Mouse (Mus musculus): ENCODE results near the gene Kazald1.

Gene Kazald1

DNA sequence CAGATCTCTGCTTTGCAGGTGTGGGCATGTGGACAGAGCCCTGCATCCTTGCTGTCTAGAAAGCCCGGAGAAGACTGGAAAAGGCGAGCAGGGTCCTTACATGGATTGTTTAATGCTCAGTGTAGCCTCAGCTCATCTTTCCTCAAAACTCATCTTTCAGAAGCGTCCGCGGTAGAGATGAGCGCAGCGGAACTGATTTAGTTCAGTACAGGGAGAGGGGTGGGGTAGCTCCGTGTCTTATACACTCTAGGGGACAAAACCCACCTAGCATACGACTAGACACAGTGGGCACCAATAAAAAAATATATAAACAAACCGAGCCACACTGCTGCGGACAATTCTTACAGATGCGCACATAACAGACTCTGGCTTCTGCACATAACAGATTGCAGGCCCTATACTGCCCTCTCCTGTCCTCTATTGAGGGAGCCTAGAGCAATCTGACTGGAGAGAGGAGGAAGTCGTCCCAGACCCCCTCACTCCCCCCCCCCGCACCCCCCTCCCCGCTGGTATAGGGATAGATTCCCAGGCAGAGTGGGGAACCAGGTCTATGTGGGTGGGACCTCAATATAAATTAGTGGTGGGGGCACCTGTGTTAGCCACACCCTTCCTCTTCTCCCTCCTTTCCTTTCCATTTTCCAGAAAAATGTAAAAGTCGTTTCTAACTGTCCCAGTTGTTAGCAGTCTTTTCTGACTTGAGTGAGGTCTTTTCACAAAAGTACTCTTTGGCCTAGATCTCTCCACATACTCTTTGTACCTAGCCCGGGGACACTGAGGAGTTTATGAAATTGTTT, 4.1 kb downstream of the Kazald1 start:
- no peak for DNase-seq

DNA sequence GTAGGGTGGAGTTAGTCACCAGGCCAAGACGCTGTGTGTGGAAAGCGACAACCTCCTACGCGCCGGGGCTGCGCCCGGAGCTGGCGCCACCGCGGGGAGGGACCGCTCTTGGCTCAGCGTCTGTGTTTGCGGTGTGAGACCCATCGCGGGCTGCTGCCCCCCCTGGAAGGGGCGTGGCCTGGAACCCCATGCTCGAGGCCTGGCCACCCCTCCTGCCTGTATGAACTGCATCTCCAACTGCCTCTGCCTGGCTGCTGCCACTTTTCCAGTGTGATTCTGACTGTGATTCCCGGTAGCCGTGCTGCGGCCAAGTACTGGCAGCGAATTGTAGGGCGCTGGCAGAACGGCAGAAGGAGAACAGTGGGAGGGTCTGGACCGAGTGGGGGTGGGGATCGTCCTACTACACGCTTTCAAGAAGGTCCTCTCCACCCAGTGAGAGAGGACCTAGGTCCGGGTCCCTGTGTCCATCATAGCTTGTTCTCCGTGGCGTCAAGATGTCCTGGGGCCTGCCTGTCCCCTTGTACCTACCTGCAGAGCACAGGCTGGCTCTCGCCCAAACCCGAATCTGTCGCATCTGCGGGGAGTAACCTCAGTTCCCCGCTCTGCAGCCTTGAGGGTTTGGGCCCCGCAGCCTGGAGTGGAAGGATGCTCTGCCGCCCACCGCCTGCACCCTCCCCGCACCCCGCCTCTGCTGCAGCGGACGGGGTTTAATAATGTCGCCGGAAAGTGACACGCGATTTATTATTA, 4.9 kb downstream of the Kazald1 start:
- DNase-seq: peak; percentile 27

DNA sequence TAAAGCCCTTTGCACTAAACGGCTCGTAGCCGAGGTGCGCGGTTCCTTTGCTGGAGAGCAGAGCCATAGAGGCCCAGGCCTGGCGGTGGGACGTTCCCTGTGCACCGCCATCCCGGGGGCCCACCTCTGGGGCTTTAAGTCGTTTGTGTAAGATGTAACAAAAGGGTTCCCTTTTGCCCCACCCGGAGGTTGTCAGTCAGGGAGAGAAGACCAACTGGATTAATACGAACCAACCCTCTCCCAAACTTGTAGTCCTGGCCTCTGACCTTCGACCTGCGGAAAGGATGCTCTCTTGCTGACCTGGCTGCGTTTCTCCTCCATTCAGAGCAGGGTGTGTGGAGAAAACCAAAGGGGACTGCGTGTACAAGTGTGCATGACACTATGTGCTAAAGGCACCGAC, 5.7 kb downstream of the Kazald1 start:
- DNase-seq: no peak

DNA sequence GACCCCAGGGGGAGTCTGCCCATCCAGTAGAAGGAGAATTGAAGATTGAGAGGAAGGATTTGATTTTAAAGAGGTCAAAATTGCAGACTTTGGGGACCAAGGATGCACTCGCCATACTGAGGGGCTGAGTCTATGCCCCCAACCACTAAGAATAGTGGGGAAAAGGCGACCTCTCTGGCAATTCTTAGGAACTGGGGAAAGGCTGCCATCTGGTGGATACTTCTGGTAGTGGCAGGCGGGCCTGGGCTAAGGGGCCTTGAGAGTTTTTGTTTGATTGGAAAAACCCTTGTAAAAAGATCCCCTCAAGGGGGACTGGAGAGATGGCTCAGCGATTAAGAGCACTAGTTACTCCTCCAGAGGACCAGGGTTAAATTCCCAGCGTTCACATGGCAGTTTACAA, 6.2 kb downstream of the Kazald1 start:
- DNase-seq: peak; percentile 70

DNA sequence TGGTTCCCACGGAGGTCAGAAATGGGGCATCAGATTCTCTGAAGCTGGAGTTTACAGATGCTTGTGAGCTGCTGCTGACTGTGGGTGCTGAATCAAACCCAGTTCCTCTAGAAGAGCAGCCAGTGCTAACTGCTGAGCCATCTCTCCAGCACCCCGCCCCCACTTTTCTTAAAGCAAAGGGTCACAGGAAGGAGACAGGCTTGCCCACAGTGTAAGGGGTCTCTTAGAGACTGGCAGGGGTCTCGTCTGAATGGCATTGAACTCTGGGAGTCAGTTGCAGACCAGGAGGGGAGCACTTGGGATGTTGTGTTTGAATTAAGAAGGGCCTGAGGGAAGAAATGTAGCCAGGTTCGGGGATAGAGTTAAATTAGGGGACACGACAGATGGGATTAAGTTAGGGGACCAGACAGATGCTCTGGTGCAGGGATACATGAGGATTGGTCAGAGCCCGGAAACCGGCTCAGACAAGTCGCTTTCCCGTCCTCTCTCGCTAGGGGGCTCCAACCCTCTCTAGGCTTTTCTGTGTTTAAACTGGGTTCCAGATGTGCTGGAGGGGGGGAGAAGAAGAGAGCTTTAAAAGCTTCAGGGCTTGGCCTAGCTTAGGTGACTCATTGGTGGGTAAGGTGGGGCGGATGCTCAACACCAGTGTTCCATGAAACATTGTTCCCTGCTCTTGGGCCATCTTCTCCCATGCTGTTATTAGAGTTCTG, 7.0 kb downstream of the Kazald1 start:
- peak; percentile 46 for DNase-seq

DNA sequence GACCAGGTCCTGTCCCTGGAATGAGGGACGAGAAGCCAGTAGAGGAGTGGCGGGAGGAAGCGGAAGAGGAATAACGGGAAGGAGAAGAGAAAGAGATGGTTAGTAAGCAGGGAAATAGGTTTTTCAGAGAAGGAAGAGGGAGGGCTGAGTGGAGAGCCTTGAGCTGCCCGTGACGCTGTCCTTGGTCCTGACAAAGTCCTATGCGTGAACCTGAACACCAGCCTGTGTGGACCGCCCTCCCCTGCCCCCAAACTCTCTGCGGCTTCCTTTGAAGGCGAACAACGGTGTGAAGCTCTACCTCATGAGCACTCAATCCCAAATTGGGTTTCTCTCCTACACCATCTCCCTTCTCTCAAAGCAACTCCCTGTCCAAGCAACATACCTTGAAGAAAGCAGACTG, 22.8 kb downstream of the Kazald1 start:
- DNase-seq: no peak

DNA sequence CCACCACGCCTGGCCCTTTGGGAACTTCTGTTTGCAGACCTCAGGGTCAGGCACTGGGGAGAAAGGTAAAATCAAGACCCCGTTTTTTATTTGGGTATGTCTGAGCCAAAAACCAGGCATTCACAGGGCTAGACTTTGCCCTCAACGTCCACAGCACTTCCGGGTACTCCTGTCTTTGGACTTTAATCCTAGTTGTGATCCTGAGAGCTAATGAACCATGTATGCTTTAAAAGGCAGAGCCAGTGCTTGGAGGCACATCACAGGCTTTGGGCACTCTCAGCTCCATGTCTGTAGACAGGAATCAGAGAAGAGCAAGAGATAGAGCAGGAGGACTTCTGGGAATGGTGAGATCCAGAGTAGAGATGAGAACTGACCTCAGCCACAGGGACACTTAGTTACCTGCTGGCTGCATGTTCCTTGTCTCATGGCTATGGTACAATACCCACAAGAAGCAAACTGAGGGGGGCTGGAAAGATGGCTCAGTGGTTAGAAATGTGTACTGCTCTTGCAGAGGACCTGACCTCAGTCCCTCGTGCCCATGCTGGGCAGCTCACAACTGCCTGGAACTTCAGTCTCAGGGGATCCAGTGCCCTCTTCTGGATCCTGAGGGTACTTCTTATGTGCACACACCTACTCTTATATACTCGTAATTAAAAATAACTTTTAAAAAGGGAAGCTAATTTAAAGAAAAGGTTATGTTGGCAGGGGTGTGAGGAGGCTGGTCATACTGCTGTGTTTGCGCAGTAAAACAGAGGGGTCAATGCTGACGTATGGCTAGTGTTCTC, 25.6 kb downstream of the Kazald1 start:
- DNase-seq: no peak

DNA sequence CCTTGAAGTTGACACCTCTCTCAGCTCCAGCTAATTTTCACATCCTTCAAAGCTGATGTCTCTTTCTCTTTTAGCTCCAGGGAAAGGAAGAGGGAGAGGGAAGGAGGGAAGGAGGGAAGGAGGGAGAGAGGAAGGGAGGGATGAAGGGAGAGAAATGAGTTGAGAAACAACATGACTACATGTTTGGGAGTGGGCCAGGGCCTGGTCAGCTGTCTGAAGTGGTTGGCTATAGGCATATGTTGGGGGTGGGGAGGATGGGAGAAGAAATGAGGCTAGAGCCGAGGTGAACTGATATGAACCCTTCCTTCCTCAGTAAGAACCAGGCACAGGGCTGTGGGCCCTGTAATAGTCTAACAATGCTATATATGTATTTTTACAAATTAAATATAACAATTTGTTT, 30.6 kb downstream of the Kazald1 start:
- DNase-seq: no peak

DNA sequence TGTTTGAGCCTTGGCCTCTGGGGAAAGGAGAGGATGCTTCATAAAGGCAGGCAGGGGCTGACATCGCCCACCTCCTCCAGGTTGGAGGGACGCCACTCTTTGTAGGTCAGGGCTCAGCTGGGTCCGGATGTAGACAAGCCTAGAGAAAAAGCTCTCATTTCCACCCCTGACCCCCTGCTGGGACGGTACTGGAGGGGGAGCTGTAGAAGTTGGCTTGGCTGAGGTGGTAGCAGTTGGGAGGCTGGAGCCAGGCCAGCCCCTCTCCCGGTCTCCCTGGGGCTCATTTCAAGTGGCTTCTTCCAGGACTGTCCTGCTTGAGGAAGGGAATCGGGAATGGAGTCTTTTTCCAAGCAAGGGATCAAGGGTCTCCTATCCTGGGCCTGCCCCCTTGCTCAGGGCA, 31.6 kb downstream of the Kazald1 start:
- no peak for DNase-seq

DNA sequence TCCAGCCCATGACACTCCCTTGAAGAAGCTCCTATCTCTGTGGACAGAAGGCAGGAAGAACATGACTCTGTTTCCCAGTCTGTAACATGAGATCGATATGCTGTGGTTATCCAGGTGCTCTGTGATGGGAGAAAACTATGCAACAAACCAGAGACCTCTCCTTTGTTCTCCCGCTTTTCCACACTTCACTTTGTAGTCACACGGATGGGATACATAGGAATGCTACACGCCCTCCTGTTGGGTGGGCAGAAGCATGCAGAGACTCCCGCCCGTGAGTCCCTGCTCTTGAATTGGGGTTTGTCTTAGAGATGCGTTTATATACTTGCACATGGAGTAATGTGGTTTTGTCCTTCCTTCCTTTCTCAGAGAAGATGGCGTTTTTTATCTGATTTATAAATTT, 35.6 kb downstream of the Kazald1 start:
- DNase-seq: no peak

DNA sequence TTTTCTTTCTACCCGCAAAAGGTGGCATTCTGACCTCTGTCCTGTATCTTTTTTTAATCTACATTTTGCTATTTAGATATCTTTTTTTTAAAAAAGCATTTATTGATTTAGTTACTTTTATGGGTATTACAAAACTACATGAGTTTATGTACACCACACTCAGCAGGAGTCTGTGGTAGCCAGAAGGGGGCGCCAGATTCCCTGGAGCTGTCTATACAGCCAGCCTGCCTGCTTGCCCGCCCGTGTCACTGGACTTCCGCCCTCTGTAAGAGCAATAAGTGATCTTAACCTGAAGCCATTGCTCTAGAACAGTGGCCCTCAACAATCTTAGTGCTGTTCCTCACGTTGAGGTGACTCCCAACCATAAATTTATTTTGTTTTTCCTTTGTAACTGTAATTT, 37.4 kb downstream of the Kazald1 start:
- no peak for DNase-seq

DNA sequence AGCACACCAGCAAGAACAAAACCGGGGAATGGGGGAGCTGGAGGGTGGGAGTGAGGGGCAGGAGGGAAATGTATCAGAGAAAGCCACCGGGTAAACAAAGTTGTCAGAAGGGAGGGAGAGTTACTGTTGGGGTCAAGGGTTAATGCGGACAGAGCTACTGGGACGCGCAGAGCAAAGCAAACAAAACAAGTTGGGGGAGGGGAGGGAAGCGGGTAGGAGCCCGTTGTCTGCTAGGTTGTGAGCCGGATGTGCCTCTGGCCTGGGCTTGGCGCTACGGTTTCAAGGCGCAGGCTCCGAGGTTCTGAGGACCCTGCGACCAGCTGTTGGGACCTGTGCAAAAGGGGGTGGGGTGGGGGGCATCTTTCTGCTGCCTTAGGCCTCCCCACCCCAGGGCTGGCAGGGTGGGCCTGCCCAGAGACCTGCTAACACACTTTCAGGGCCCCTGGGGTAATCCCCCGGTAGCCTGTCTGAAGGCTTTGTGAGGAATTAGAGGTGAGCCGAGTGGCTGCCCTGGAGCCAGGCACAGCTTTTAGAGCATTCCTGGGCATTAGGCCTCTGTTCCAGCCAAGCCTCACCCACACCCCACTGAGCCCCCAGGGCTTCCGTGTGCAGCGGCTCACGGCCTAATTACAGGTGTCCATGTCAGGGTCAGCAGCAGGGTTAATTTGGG, 38.9 kb downstream of the Kazald1 start:
- DNase-seq: no peak

DNA sequence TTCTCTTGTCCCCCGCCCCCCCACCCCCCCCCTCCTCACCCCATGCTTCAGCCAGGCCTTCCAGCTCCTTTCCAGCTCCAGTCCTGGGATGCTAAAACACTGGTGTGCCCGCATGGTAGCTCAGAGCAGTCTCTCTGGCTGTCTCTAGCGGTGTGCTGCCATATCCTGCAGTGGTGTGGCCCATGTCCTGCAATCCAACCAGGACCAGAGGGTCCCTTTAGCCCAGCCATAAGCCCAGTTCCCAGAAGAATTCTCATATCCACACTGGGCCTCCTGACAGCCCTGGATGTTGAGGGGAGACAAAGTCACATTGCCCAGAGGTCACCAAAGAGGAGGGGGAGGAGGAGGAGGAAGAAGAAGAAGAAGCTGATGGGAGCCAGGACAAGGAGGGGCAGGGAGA, 39.7 kb downstream of the Kazald1 start:
- no peak for DNase-seq

DNA sequence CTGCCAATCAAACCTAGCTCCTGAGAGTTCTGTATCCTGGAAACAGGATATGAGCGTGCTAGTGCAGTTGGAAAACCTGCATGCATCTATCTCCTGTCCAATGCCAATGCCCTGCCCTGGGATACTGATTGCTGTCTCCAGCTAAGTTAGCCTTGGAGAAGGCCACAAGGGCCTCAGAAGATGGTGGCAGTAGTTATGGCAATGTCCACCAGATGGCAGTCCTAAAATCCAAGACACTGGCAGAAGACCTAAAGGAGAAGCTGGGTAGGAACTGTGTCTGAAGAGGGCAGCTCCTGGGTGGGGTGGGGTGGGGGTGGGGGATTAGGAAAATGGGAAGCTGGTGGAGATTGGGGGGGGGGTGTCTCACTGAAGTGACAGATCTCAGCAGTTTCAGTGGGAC, 41.8 kb downstream of the Kazald1 start:
- DNase-seq: no peak
